In the genomic region with DNA sequence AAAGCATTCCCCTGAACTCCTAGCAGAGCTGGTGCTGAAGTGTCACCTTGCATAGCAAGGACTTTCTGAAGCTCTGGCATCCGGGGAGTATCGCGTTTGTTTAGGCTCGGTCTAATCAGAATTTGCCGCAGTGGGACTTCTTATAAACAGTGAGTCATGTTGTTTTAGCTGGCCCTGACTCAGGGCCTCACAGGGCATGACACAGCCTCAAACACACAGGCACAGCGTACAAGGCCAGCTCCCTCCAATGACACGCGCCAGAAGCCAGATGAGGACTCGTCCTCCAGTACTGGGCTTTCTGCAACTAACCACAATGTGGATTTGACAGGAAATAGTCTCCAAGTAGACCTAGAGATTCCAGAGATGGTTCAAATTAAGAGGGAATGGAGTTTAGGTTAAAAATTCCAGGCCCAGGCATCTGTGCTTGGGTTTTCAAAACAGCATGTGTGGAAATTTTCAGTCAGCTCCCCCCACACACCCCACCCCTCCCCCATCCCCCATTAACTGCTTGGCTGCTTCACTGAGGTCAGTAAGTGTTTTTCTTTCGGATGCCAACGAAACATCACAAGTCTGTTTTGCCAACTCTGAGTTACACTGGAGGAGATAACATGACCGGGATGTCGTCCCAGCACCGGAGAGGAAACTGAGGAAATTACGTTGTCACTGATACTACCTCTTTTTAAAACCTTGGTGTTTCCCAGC, we compare ENCODE assay signal across 9 mouse cellular contexts. TPM values are rescaled to one million over a fixed set of nuclear protein-coding genes. Genes with fewer than 3 reads are reported as not detected.
DNase-seq lines count a peak whose midpoint lies in the region; ATAC-seq and TF ChIP-seq lines count a peak whose summit lies in the region.
"Had no signal": no experiment of that assay in that cellular context is flagged by ENCODE, and none has a peak within 500 bp of the region (broad histone marks: within the 10 kb centered on the region; RNA-seq: fewer than 3 reads in every experiment).

No protein-coding gene starts in this region.

- WGBS in intestine, postnatal 0 days, result 28% methylated on average over 15 of the region's 15 CpGs
- WGBS in liver, postnatal 0 days (ENCODE audit: insufficient replicate concordance), result 17% methylated on average over 15 of the region's 15 CpGs

- DNase-seq in 3134 (ENCODE audit: extremely low read depth, insufficient read length, low spot score), result peak; percentile 88
- peak; percentile 90 for DNase-seq in adrenal gland, adult 2 months
- DNase-seq in gastrocnemius, postnatal 25 days, result peak; percentile 54
- peak; percentile 20 for DNase-seq in liver, postnatal 0 days
- peak; percentile 65 for DNase-seq in urinary bladder, postnatal 14 days (ENCODE audit: low spot score)
- no peak for DNase-seq in left cerebral cortex, adult 11 months (ENCODE audit: low spot score)

- H3K27ac ChIP-seq in intestine, postnatal 0 days (ENCODE audit: low read depth, low read length), result no peak overlapping the region
- no peak overlapping the region for H3K27ac ChIP-seq in liver, postnatal 0 days (ENCODE audit: low read depth)
- H3K27ac ChIP-seq: macrophage had no signal

- no peak for TF ChIP-seq CTCF in intestine, postnatal 0 days (IDR thresholded peaks at IDR 0.05; ENCODE audit: low read depth)
- no peak for TF ChIP-seq CTCF in liver, postnatal 0 days (IDR thresholded peaks at IDR 0.05; ENCODE audit: low read depth)

- H3K36me3 ChIP-seq in intestine, postnatal 0 days (ENCODE audit: control insufficient read depth, insufficient read depth), result no peaks in the 10 kb centered on the region; the same call in 1 of the 2 replicates
- no peaks in the 10 kb centered on the region for H3K36me3 ChIP-seq in liver, postnatal 0 days (replicated peaks; ENCODE audit: insufficient read depth, low read length)

- H3K4me1 ChIP-seq in intestine, postnatal 0 days (replicated peaks; ENCODE audit: control insufficient read depth, insufficient read depth, low read length), result no peaks in the 10 kb centered on the region
- 0 out of 2 replicates have a peak, but pooled peaks cover 3% of the 10 kb centered on the region for H3K4me1 ChIP-seq in liver, postnatal 0 days (ENCODE audit: insufficient read depth)

- no peak overlapping the region for H3K9ac ChIP-seq in intestine, postnatal 0 days (ENCODE audit: low read depth, low read length)
- H3K9ac ChIP-seq in liver, postnatal 0 days (replicated peaks), result no peak overlapping the region

- peak; percentile 56; the same call in 1 of the 2 replicates for ATAC-seq in intestine, postnatal 0 days
- ATAC-seq in liver, postnatal 0 days, result peak; percentile 77
- ATAC-seq in cerebellum, adult (ENCODE audit: insufficient number of reproducible peaks, low FRiP score, low TSS enrichment), result no peak

- no peak for TF ChIP-seq EP300 in liver, postnatal 0 days (IDR thresholded peaks at IDR 0.05; ENCODE audit: low read depth)

- H3K4me2 ChIP-seq in intestine, postnatal 0 days (replicated peaks; ENCODE audit: low read depth), result no peak overlapping the region
- H3K4me2 ChIP-seq in liver, postnatal 0 days (ENCODE audit: low read depth, low read length), result no peak overlapping the region

- H3K27me3 ChIP-seq in intestine, postnatal 0 days (replicated peaks; ENCODE audit: control insufficient read depth, insufficient read depth, low read length), result no peaks in the 10 kb centered on the region
- no peaks in the 10 kb centered on the region for H3K27me3 ChIP-seq in liver, postnatal 0 days (ENCODE audit: insufficient read depth, low read length)

- H3K9me3 ChIP-seq in intestine, postnatal 0 days (ENCODE audit: control insufficient read depth), result no peaks in the 10 kb centered on the region
- no peaks in the 10 kb centered on the region for H3K9me3 ChIP-seq in liver, postnatal 0 days (ENCODE audit: low read length)

- H3K4me3 ChIP-seq in intestine, postnatal 0 days (ENCODE audit: low read depth, low read length), result no peak overlapping the region
- H3K4me3 ChIP-seq in liver, postnatal 0 days (ENCODE audit: low read depth, low read length), result no peak overlapping the region

RNA-seq across cellular contexts. Expression of a gene that starts 14.8 kb away (rescaled TPM):
- total RNA-seq in adrenal gland, adult 2 months (2021), result 10 to 100 TPM in 1 of 2 experiments, 1 to 10 TPM in 1; 7.9 to 12.5 TPM
- polyA plus RNA-seq in adrenal gland, adult 2 months (2012; rRNA removed), result 7.8 and 9.4 TPM in 2 replicates
- total RNA-seq in gastrocnemius, postnatal 25 days (2021), result 1 to 10 TPM; 1.1 to 1.6 TPM
- 3.8 and 3.9 TPM in 2 replicates for polyA plus RNA-seq in intestine, postnatal 0 days (2015; fragmentation: Nextera tagmentation; extraction: Ambion mirVana)
- 0.48 and 0.51 TPM in 2 replicates for polyA plus RNA-seq in liver, postnatal 0 days (2015; fragmentation: Nextera tagmentation; extraction: Ambion mirVana)
